Mouse (Mus musculus): ENCODE data around the gene Fam160b1. TPM values are rescaled to one million over a fixed set of nuclear protein-coding genes. Genes with fewer than 3 reads are reported as not detected.

Fam160b1 gene
- total and polyA plus RNA-seq, 2 experiments from 2014 or later, result 7.8 to 16.3 TPM

DNA sequence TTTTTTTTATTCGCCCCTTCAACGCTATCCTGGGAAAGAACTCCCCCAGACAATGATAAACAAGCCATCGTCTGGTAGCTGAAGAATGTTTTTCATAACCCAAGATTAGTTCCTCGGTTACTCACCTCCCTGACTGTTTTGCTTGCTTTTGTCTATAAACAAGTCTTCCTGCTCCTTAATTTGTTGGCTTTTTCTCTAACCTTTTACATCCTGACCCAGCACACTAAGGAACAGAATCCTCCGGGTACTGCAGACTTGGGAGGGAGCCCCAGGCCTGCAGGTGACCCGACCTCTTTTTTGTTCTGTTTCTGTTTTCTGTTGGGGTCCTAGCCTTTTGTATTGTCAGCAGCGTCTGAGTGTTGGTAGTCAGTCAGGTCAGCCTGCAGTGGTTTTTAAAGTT, 2.6 kb downstream of the Fam160b1 start:
- TF ChIP-seq CTCF (IDR thresholded peaks at IDR 0.05; ENCODE audit: low read depth) (no peak), EP300 (IDR thresholded peaks at IDR 0.05; ENCODE audit: low read depth) (no peak)
- DNase-seq (ENCODE audit: low spot score), result no peak
- Histone ChIP-seq H3K9me3 (replicated peaks; ENCODE audit: control insufficient read depth, low read length) (no peaks in the 10 kb centered on the region), H3K9ac (replicated peaks; ENCODE audit: low read depth, low read length) (no peak overlapping the region), H3K4me2 (ENCODE audit: low read depth, low read length) (peak overlapping the region; percentile 61), H3K27ac (ENCODE audit: low read depth) (0 out of 2 replicates have a peak overlapping the region, but pooled peaks have one; percentile 4), H3K36me3 (replicated peaks; ENCODE audit: control insufficient read depth, insufficient read depth, low read length) (no peaks in the 10 kb centered on the region; the same call in 1 of the 2 replicates), H3K27me3 (ENCODE audit: control insufficient read depth, insufficient read depth, low read length) (no peaks in the 10 kb centered on the region), H3K4me1 (ENCODE audit: control insufficient read depth, insufficient read depth) (peaks cover 68% of the 10 kb centered on the region), H3K4me3 (ENCODE audit: low read depth, low read length) (peak overlapping the region; percentile 84)
- 25% methylated on average over 7 of the region's 7 CpGs for WGBS
- no peak for ATAC-seq (ENCODE audit: insufficient read depth, low read depth)

DNA sequence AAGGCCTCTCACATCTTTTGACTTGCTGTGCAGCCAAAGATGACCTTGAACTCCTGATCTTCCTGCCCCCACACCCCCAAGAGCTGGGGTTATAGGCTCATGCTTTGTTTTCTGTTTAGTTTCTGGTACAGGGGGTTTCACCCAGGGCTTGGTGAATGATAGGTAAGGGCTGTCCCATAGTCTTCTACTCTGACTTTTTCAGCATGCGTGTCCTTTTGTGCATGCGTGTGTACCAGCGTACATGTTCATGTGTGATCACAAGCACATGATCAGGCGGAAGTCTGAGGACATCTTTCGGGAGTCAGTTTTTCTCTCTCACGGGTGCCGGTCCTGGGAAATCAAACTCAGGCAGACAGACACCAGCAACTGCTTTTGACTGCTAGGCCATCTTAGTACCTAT, 3.1 kb downstream of the Fam160b1 start:
- WGBS, result 81% methylated on average over 7 of the region's 7 CpGs
- Histone ChIP-seq H3K36me3 (replicated peaks; ENCODE audit: control insufficient read depth, insufficient read depth, low read length) (peaks cover 2% of the 10 kb centered on the region), H3K9ac (replicated peaks; ENCODE audit: low read depth, low read length) (no peak overlapping the region), H3K4me1 (ENCODE audit: control insufficient read depth, insufficient read depth) (peaks cover 68% of the 10 kb centered on the region), H3K4me2 (ENCODE audit: low read depth, low read length) (peak overlapping the region; percentile 61), H3K4me3 (ENCODE audit: low read depth, low read length) (no peak overlapping the region), H3K9me3 (replicated peaks; ENCODE audit: control insufficient read depth, low read length) (no peaks in the 10 kb centered on the region), H3K27me3 (ENCODE audit: control insufficient read depth, insufficient read depth, low read length) (no peaks in the 10 kb centered on the region), H3K27ac (ENCODE audit: low read depth) (no peak overlapping the region)
- TF ChIP-seq CTCF (IDR thresholded peaks at IDR 0.05; ENCODE audit: low read depth) (no peak), EP300 (IDR thresholded peaks at IDR 0.05; ENCODE audit: low read depth) (no peak)
- DNase-seq (ENCODE audit: low spot score) (no peak), ATAC-seq (ENCODE audit: insufficient read depth, low read depth) (no peak)

DNA sequence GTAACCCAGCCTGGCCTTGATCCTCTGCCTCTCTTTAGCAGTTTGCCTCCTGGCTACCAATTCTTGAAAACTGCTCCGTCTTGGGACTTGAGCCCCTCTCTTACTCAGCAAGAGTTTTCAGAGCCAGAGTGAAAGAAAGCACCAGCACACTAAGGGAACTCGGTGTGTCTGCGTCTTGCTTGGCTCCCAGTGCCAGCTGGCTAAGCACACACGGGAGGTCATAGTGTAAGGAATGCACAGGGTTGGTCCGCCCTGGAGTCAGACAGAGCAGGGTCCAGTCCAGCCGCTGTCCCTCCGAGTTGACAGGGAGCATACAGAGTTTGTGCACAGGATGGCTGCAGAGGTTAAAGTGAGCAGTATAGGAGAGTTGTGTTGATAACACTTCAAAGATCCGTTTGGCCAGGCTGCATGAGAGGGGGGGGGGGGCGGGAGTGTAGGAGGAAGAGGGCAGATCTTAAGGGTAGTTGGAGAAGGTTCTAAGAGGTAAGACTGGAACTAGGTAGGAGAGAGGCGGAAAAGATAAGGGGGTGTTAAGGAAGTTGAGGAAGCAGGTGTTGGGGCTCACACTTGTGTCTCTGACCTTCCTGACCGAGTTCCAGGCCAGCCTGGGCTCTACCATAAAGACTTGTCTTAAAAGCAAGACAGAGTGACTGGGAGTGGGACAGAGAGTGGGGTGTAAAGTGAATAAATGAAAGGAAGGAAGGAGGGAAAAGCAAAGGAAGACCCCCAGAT, 4.6 kb downstream of the Fam160b1 start:
- ATAC-seq (ENCODE audit: insufficient read depth, low read depth), result peak; percentile 16; the same call in 1 of the 2 replicates
- H3K9ac ChIP-seq (replicated peaks; ENCODE audit: low read depth, low read length), result peak overlapping the region; percentile 49; the same call in 1 of the 2 replicates

DNA sequence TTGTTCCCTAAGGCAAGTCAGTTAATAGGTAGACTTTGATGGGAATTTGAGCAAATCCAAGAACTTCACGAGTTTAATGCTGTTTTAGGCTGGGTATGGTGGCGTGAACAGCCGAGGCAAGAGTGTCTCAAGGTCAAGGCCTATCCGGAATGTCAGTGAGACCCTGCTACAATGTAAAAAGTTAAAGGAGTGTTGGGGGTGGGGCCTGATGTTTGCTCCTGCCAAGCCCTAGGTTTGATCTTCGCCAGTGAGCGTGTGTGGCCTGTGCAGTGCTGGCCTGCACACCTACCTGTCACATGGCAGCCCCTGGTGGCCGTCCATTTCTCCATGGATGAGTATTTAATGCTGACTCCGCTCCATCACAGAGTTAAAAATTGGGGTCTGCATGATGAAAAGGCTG, 5.5 kb downstream of the Fam160b1 start:
- no peak overlapping the region for H3K9ac ChIP-seq (replicated peaks; ENCODE audit: low read depth, low read length)
- no peaks in the 10 kb centered on the region for H3K9me3 ChIP-seq (replicated peaks; ENCODE audit: control insufficient read depth, low read length)
- no peaks in the 10 kb centered on the region for H3K27me3 ChIP-seq (ENCODE audit: control insufficient read depth, insufficient read depth, low read length)
- H3K4me1 ChIP-seq (ENCODE audit: control insufficient read depth, insufficient read depth), result peaks cover 57% of the 10 kb centered on the region
- no peak overlapping the region for H3K4me3 ChIP-seq (ENCODE audit: low read depth, low read length)
- ATAC-seq (ENCODE audit: insufficient read depth, low read depth) (no peak), DNase-seq (ENCODE audit: low spot score) (no peak)
- peak overlapping the region; percentile 85 for H3K27ac ChIP-seq (ENCODE audit: low read depth)
- no peak for TF ChIP-seq EP300 (IDR thresholded peaks at IDR 0.05; ENCODE audit: low read depth)
- no peak for TF ChIP-seq CTCF (IDR thresholded peaks at IDR 0.05; ENCODE audit: low read depth)
- WGBS, result 36% methylated on average over 8 of the region's 8 CpGs
- H3K4me2 ChIP-seq (ENCODE audit: low read depth, low read length), result 0 out of 2 replicates have a peak overlapping the region, but pooled peaks have one; percentile 14
- peaks cover 23% of the 10 kb centered on the region for H3K36me3 ChIP-seq (replicated peaks; ENCODE audit: control insufficient read depth, insufficient read depth, low read length)

More for the DNA sequence above, 4.6 kb downstream of the Fam160b1 start:
- TF ChIP-seq EP300 (IDR thresholded peaks at IDR 0.05; ENCODE audit: low read depth) (no peak), CTCF (IDR thresholded peaks at IDR 0.05; ENCODE audit: low read depth) (no peak)
- Histone ChIP-seq H3K4me3 (ENCODE audit: low read depth, low read length) (no peak overlapping the region; the same call in 1 of the 2 replicates), H3K27me3 (ENCODE audit: control insufficient read depth, insufficient read depth, low read length) (no peaks in the 10 kb centered on the region), H3K4me2 (ENCODE audit: low read depth, low read length) (peak overlapping the region; percentile 39), H3K27ac (ENCODE audit: low read depth) (peak overlapping the region; percentile 85), H3K9me3 (replicated peaks; ENCODE audit: control insufficient read depth, low read length) (no peaks in the 10 kb centered on the region), H3K36me3 (replicated peaks; ENCODE audit: control insufficient read depth, insufficient read depth, low read length) (peaks cover 18% of the 10 kb centered on the region), H3K4me1 (ENCODE audit: control insufficient read depth, insufficient read depth) (peaks cover 59% of the 10 kb centered on the region)
- peak; percentile 74 for DNase-seq (ENCODE audit: low spot score)
- 18% methylated on average over 10 of the region's 11 CpGs for WGBS

DNA sequence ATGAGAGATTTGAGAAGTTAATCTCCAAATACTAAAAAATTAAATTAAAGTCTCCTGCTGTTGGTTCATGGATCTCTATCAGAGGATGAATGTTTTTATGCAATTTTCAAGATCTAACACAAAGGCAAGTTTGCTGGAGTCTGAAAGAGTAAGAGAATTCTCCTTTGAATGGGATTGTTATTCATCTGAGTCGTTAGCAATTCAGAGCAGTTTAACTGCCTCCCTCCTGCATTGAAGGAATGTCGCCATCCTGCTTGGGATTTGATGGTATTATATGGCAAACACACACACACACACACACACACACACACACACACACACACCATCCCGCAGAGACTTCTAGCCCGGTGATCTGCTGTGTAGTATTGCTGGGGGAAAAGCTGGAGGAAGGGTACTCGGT, 6.1 kb downstream of the Fam160b1 start:
- Histone ChIP-seq H3K9ac (replicated peaks; ENCODE audit: low read depth, low read length) (no peak overlapping the region), H3K4me2 (ENCODE audit: low read depth, low read length) (no peak overlapping the region), H3K9me3 (replicated peaks; ENCODE audit: control insufficient read depth, low read length) (no peaks in the 10 kb centered on the region), H3K27me3 (ENCODE audit: control insufficient read depth, insufficient read depth, low read length) (no peaks in the 10 kb centered on the region), H3K36me3 (replicated peaks; ENCODE audit: control insufficient read depth, insufficient read depth, low read length) (peaks cover 29% of the 10 kb centered on the region), H3K4me3 (ENCODE audit: low read depth, low read length) (no peak overlapping the region), H3K4me1 (ENCODE audit: control insufficient read depth, insufficient read depth) (peaks cover 57% of the 10 kb centered on the region), H3K27ac (ENCODE audit: low read depth) (peak overlapping the region; percentile 85; the same call in 1 of the 2 replicates)
- DNase-seq (ENCODE audit: low spot score) (no peak), ATAC-seq (ENCODE audit: insufficient read depth, low read depth) (no peak)
- 63% methylated on average over 5 of the region's 5 CpGs for WGBS
- TF ChIP-seq CTCF (IDR thresholded peaks at IDR 0.05; ENCODE audit: low read depth) (no peak), EP300 (IDR thresholded peaks at IDR 0.05; ENCODE audit: low read depth) (no peak)
